Mouse (Mus musculus): Measurements from ENCODE around the gene Gpr68.

DNA sequence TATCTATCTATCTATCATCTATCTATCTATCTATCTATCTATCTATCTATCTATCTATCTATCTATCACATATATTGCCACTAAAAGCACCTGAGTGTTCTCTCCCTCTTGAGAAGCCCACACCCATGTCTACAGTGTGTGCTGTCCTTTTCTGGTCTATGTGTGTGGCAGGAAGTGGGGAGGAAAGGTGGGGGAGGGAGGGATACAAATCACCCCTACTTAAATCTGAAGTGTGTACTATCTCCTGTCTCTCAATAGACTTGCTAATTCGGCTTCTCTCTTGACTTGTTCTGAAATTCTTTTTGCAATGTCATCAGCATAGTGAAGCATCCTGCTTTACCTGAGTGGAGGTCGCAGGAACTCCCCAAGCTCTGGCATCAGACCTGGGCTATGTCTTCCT is 51.7 kb downstream of the Gpr68 start:
- TF ChIP-seq POLR2A (IDR thresholded peaks at IDR 0.05; ENCODE audit: borderline replicate concordance, control insufficient read depth, low read depth, low read length), result no peak
- TF ChIP-seq CTCF (IDR thresholded peaks at IDR 0.05; ENCODE audit: control insufficient read depth, insufficient read depth, low read length), result no peak

Measured in bone marrow, adult 2 months (tissue).